Mouse (Mus musculus) MEL (cell line): ENCODE results near the gene Ndufaf3. TPM values are rescaled to one million over a fixed set of nuclear protein-coding genes. Genes with fewer than 3 reads are reported as not detected.

Source experiments
- DNase-seq: peaks from one replicate; pipeline ENCODE4 v3.0.0; 2011; ENCODE audit warnings: low read depth, low spot score
- H3K27ac ChIP-seq: 2 replicates; pipeline ENCODE4 v1.5.1; 2012; ENCODE audit warnings: low read depth, mild to moderate bottlenecking, control low read depth, low read length, moderate library complexity; ENCODE audit not compliant: control insufficient read depth
- H3K27me3 ChIP-seq, 2 experiments: fragments of 150-350 bp in 1 of 2; sonication (generic) in 1 of 2; 2 replicates each; pipeline ENCODE4 v1.6.1; 2012; ENCODE audit warnings: low read length in 2 of 2, mild to moderate bottlenecking in 2 of 2, improper control_type of control experiment in 1 of 2, moderate library complexity in 1 of 2; ENCODE audit not compliant: insufficient read depth in 2 of 2, control insufficient read depth in 1 of 2
- H3K36me3 ChIP-seq, 2 experiments: 2 replicates each; pipeline ENCODE4 v1.6.1; 2012 to 2014; ENCODE audit warnings: low read length in 2 of 2, improper control_type of control experiment in 1 of 2, inconsistent platforms in 1 of 2, mild to moderate bottlenecking in 1 of 2; ENCODE audit not compliant: insufficient read depth in 2 of 2, control insufficient read depth in 1 of 2
- H3K4me1 ChIP-seq, 2 experiments: fragments of 150-350 bp in 1 of 2; sonication (generic) in 1 of 2; 2 replicates each; pipeline ENCODE4 v1.6.1; 2012; ENCODE audit warnings: low read length in 2 of 2, improper control_type of control experiment in 1 of 2, mild to moderate bottlenecking in 1 of 2; ENCODE audit not compliant: insufficient read depth in 2 of 2, control insufficient read depth in 1 of 2
- H3K4me3 ChIP-seq, 2 experiments: fragments of 150-350 bp in 1 of 2; sonication (generic) in 1 of 2; 2 replicates each; pipeline ENCODE4 v1.5.1; 2012; ENCODE audit warnings: low read depth in 2 of 2, low read length in 2 of 2, mild to moderate bottlenecking in 2 of 2, moderate library complexity in 2 of 2, control low read depth in 1 of 2, improper control_type of control experiment in 1 of 2; ENCODE audit not compliant: control insufficient read depth in 1 of 2, insufficient read depth in 1 of 2
- H3K79me2 ChIP-seq: 2 replicates; pipeline ENCODE4 v1.6.1; 2012; ENCODE audit warnings: mild to moderate bottlenecking, low read length, moderate library complexity; ENCODE audit not compliant: control insufficient read depth, poor library complexity, insufficient read depth
- H3K9ac ChIP-seq: 2 replicates; pipeline ENCODE4 v1.6.1; 2012; ENCODE audit warnings: low read depth, mild to moderate bottlenecking, control low read depth, low read length, moderate library complexity; ENCODE audit not compliant: control insufficient read depth, poor library complexity, severe bottlenecking
- H3K9me3 ChIP-seq: fragments of 150-350 bp; sonication (generic); replicated peaks from 2 replicates; pipeline ENCODE4 v1.6.1; 2012; ENCODE audit warnings: mild to moderate bottlenecking, low read length, improper control_type of control experiment, moderate library complexity; ENCODE audit not compliant: insufficient read depth
- CHD1 ChIP-seq: IDR thresholded peaks from 2 replicates; pipeline ENCODE4 v1.6.1; 2012; ENCODE audit warnings: low read depth, mild to moderate bottlenecking, inconsistent platforms, low read length, improper control_type of control experiment
- ELF1 ChIP-seq: IDR thresholded peaks from 2 replicates; pipeline ENCODE4 v1.6.1; 2014; ENCODE audit warnings: low read depth, mild to moderate bottlenecking, inconsistent platforms, low read length, improper control_type of control experiment, moderate library complexity
- ETS1 ChIP-seq: IDR thresholded peaks from 2 replicates; pipeline ENCODE4 v1.6.1; 2012; ENCODE audit warnings: low read depth, mild to moderate bottlenecking, inconsistent platforms, low read length, improper control_type of control experiment, moderate library complexity
- JUND ChIP-seq: IDR thresholded peaks from 2 replicates; pipeline ENCODE4 v1.6.1; 2011; ENCODE audit warnings: low read depth, mild to moderate bottlenecking, improper control_type of control experiment, low read length
- MAFK ChIP-seq: IDR thresholded peaks from 2 replicates; pipeline ENCODE4 v1.6.1; 2011; ENCODE audit warnings: low read depth, mild to moderate bottlenecking, low read length, improper control_type of control experiment, borderline replicate concordance
- POLR2A ChIP-seq, 2 experiments: IDR thresholded peaks; 2 replicates each; pipeline ENCODE4 v1.6.1; 2011 to 2012; ENCODE audit warnings: low read length in 2 of 2, mild to moderate bottlenecking in 2 of 2, control low read depth in 1 of 2, improper control_type of control experiment in 1 of 2, low read depth in 1 of 2, moderate library complexity in 1 of 2; ENCODE audit not compliant: control insufficient read depth in 1 of 2, insufficient read depth in 1 of 2, poor library complexity in 1 of 2
- POLR2AphosphoS5 ChIP-seq: IDR thresholded peaks from 2 replicates; pipeline ENCODE4 v1.6.1; 2012; ENCODE audit warnings: low read depth, borderline replicate concordance, mild to moderate bottlenecking, inconsistent platforms, low read length, moderate library complexity, mixed read lengths
- UBTF ChIP-seq: IDR thresholded peaks from 2 replicates; pipeline ENCODE4 v1.6.1; 2012; ENCODE audit warnings: low read depth, mild to moderate bottlenecking, inconsistent platforms, low read length, improper control_type of control experiment, moderate library complexity, borderline replicate concordance; ENCODE audit not compliant: insufficient read depth
- USF1 ChIP-seq: IDR thresholded peaks from 2 replicates; pipeline ENCODE4 v1.6.1; 2014; ENCODE audit warnings: low read depth, mild to moderate bottlenecking, inconsistent platforms, low read length, improper control_type of control experiment, moderate library complexity
- USF2 ChIP-seq, 2 experiments: IDR thresholded peaks; 2 replicates each; pipeline ENCODE4 v1.6.1; 2011 to 2012; ENCODE audit warnings: improper control_type of control experiment in 2 of 2, low read length in 2 of 2, borderline replicate concordance in 1 of 2, inconsistent platforms in 1 of 2, low read depth in 1 of 2, mild to moderate bottlenecking in 1 of 2; ENCODE audit not compliant: insufficient read depth in 1 of 2
- ZC3H11A ChIP-seq: IDR thresholded peaks from 2 replicates; pipeline ENCODE4 v1.6.1; 2012; ENCODE audit warnings: low read depth, mild to moderate bottlenecking, inconsistent platforms, low read length, improper control_type of control experiment
- ZMIZ1 ChIP-seq: IDR thresholded peaks from 2 replicates; pipeline ENCODE4 v1.6.1; 2012; ENCODE audit warnings: low read depth, mild to moderate bottlenecking, inconsistent platforms, low read length, improper control_type of control experiment, moderate library complexity
- ZNF384 ChIP-seq: IDR thresholded peaks from 2 replicates; pipeline ENCODE4 v1.6.1; 2012; ENCODE audit warnings: low read depth, mild to moderate bottlenecking, inconsistent platforms, low read length, improper control_type of control experiment
- polyA plus RNA-seq, 2 experiments: library from polyadenylated mRNA; stranded (reverse) in 1 of 2; unstranded in 1 of 2; fragments of >175 nt in 1 of 2; fragments of >200 nt in 1 of 2; gene quantifications; 2 replicates each; pipeline versions ENCODE4 v1.2.1 to v1.2.4; 2012; ENCODE audit warnings: low replicate concordance in 2 of 2, low read depth in 1 of 2; ENCODE audit not compliant: insufficient read length in 2 of 2, insufficient read depth in 1 of 2, missing spikeins in 1 of 2
- total RNA-seq: library from RNA; depleted of rRNA; stranded (reverse); fragments of 300-350 nt; gene quantifications from 2 replicates; pipeline ENCODE4 v1.2.3, GENCODE M21; 2012

Ndufaf3 gene
- total and polyA plus RNA-seq, 3 experiments = 38.0 to 66.8 TPM; not detected in 1

GRCm38 (mm10) chr9:108568511-108568921 is 1.3 kb upstream of the Ndufaf3 start:
- TF ChIP-seq USF1 (no peak), JUND (no peak), ETS1 (no peak), POLR2AphosphoS5 (no peak), ZC3H11A (no peak), POLR2A (IDR thresholded peaks at IDR 0.05; ENCODE audit: control insufficient read depth in 1 of 2, insufficient read depth in 1 of 2, low read depth in 1 of 2, low read length in 2 of 2, poor library complexity in 1 of 2) (no peak), ZNF384 (no peak), ZMIZ1 (no peak), USF2 (IDR thresholded peaks at IDR 0.05; ENCODE audit: borderline replicate concordance in 1 of 2, insufficient read depth in 1 of 2, low read depth in 1 of 2, low read length in 2 of 2) (no peak), ELF1 (no peak), MAFK (no peak)
- H3K9me3 ChIP-seq = no peaks in the 10 kb centered on the region
- H3K9ac ChIP-seq = peak overlapping the region; percentile 89
- peak; percentile 39 for DNase-seq
- peaks cover 28% of the 10 kb centered on the region for H3K79me2 ChIP-seq
- peak overlapping the region; percentile 90 for H3K27ac ChIP-seq
- peak overlapping the region; percentile 60 to 79 for H3K4me3 ChIP-seq
- peaks cover 0 to 32% of the 10 kb centered on the region in 2 experiments; a peak in 3 of 4 replicates for H3K4me1 ChIP-seq
- peaks cover 2 to 21% of the 10 kb centered on the region in 2 experiments for H3K36me3 ChIP-seq
- H3K27me3 ChIP-seq = no peaks in the 10 kb centered on the region

- no peaks in the 10 kb centered on the region for H3K27me3 ChIP-seq
- H3K27ac ChIP-seq = peak overlapping the region; percentile 90
- no peaks in the 10 kb centered on the region for H3K9me3 ChIP-seq
- H3K9ac ChIP-seq = peak overlapping the region; percentile 89
- peaks cover 28% of the 10 kb centered on the region for H3K79me2 ChIP-seq
- TF ChIP-seq UBTF (no peak), CHD1 (0 out of 2 replicates have a peak, but pooled peaks have one; percentile 67)
- DNase-seq = no peak
- H3K36me3 ChIP-seq = peaks cover 2 to 23% of the 10 kb centered on the region in 2 experiments
- peaks cover 0 to 35% of the 10 kb centered on the region in 2 experiments; a peak in 3 of 4 replicates for H3K4me1 ChIP-seq
- peak overlapping the region; percentile 60 to 79 for H3K4me3 ChIP-seq
Measured at GRCm38 (mm10) chr9:108567931-108568419, 741 bp upstream of the Ndufaf3 start.
